Mouse (Mus musculus) liver, adult 2 months (tissue): ENCODE data around the gene Prss53.

Experiments used
- CTCF ChIP-seq: fragments of 200-500 bp; IDR thresholded peaks from 2 replicates; pipeline ENCODE4 v1.5.1; 2011; ENCODE audit warnings: low read depth, low read length, control low read depth
- POLR2A ChIP-seq: fragments of 200-500 bp; IDR thresholded peaks from 2 replicates; pipeline ENCODE4 v1.6.1; 2011; ENCODE audit warnings: low read length, control low read depth; ENCODE audit not compliant: insufficient read depth; ENCODE audit errors: extremely low read depth

DNA sequence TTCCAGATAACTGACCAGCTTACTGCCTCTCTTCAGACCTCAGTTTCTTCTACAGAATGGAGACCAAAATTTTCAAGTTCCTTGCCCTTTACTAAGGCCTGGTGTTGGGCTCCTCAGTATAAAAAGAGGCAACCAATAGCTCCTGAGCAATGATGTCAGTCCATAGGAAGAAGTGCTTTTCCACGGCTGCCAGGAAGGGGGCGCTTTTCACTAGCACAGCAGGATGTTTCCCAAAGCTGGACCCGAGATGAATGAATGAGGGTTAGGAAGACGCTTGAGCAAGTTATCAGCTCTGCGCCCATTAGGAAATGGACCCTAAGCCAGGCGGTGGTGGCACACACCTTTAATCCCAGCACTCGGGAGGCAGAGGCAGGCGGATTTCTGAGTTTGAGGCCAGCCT is 30.7 kb upstream of the Prss53 start:
- peak; percentile 57 for TF ChIP-seq CTCF
- no peak for TF ChIP-seq POLR2A
